Mouse (Mus musculus) kidney, adult 2 months (tissue): ENCODE measurements around the gene Apod.

ENCODE experiments used
- CTCF ChIP-seq: fragments of 200-500 bp; conservative IDR thresholded peaks from 2 replicates; pipeline ENCODE4 v1.5.1; 2011; ENCODE audit warnings: low read depth, mild to moderate bottlenecking, control low read depth, low read length, moderate library complexity, mixed read lengths; ENCODE audit not compliant: insufficient read depth, insufficient read length
- POLR2A ChIP-seq: fragments of 200-500 bp; IDR thresholded peaks from one replicate; pipeline ENCODE4 v1.6.1; 2011; ENCODE audit warnings: low read depth, low read length, control low read depth

- TF ChIP-seq POLR2A (no peak), CTCF (no peak)
Observed at GRCm38 (mm10) chr16:31337956-31338355, 23.3 kb upstream of the Apod start.
